Mouse (Mus musculus) gastrocnemius, adult 8-10 months (tissue): ENCODE results near the gene 4930522L14Rik. TPM values are rescaled to one million over a fixed set of nuclear protein-coding genes. Genes with fewer than 3 reads are reported as not detected.
"Not testable (repeated sequence)": the region's sequence is repeated elsewhere in the genome, so short reads cannot be mapped to it uniquely, and the experiment has no call there.

Experiments used
- DNase-seq, 2 experiments: peaks; one replicate each; pipeline ENCODE4 v3.0.0; 2022; ENCODE audit warnings: low spot score in 2 of 2
- total RNA-seq, 4 experiments: library from RNA; stranded (reverse); gene quantifications; 2 replicates each; pipeline ENCODE4 v1.2.4; 2022

4930522L14Rik gene
- 1 to 10 TPM in 2 of 4 experiments, under 1 TPM in 2; 0.56 to 1.3 (median 0.94) TPM for total RNA-seq

GRCm38 (mm10) chr5:109751391-109752071 lies at the start of gene 4930522L14Rik:
Gene 4930522L14Rik (minus strand): TSS chr5:109751886.
- DNase-seq: peak; percentile 27 to 37

DNA sequence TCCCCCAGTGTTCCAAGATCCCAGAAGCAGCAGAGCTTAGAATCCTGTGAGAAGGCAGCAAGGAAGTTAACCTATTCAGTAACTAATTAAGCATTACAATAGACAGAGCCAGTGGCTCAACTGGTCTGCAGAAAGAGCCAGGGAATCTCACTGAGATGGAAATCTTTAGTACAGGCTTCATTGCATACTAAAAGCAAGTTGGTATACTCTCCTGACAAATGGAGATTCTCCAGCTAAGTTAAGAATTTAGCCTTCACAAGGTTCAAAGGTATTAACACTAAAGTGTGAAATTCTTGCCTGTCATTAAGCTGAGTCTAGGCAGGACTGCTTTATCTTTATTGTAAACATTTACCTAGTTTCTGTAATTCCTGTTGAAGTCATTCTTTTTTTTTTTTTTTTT lies 49.8 kb upstream of the 4930522L14Rik start:
- not testable (repeated sequence) for DNase-seq

GRCm38 (mm10) chr5:109799948-109800347 lies 48.3 kb upstream of the 4930522L14Rik start:
- DNase-seq: not testable (repeated sequence)

- DNase-seq: not testable (repeated sequence)
Measured at GRCm38 (mm10) chr5:109797017-109797416, 45.3 kb upstream of the 4930522L14Rik start.

- peak; percentile 8 to 11 for DNase-seq
Measured at GRCm38 (mm10) chr5:109795967-109796652, 44.4 kb upstream of the 4930522L14Rik start.

- not testable (repeated sequence) for DNase-seq
Measured at GRCm38 (mm10) chr5:109752073-109752780, 541 bp upstream of the 4930522L14Rik start.

GRCm38 (mm10) chr5:109745081-109745480 lies 6.6 kb downstream of the 4930522L14Rik start:
- not testable (repeated sequence) for DNase-seq

GRCm38 (mm10) chr5:109717341-109717740 lies 34.3 kb downstream of the 4930522L14Rik start:
- not testable (repeated sequence) for DNase-seq

DNA sequence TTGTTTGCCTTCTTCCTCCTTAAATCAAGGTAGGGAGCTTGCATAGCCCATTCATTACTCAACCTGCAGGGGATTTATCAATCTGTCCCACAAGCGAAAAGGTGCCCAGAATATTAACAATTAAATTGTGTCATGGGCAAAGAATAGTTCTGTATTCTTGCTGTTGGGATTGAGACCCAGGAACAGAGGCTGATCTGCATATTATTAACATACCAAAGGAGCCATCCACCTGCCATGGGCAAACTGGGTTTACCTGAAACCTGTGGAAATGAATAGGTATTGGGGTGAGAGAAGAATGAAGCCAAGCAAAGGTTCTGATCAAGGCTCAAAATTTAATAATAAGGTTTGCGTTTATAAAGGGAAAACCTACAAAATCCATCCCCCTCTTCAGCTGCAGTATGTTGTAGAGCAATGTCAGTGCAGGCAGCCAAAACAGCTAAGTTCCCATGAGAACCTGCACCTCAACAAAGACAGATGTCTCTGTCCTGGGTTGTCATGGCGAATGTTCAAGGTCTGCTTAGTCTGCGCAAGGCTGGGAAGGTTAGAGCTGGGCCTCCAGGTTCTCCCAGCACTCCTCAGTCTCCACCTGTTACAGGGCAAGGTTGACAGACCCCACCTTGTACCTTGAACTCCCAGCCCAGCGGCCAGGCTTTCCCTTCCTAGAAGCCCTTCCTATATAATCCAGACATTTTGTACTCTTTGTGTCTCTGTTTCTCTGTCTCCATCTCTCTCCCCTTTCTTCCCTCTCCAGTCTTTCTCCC lies 60.3 kb downstream of the 4930522L14Rik start:
- not testable (repeated sequence) for DNase-seq

DNA sequence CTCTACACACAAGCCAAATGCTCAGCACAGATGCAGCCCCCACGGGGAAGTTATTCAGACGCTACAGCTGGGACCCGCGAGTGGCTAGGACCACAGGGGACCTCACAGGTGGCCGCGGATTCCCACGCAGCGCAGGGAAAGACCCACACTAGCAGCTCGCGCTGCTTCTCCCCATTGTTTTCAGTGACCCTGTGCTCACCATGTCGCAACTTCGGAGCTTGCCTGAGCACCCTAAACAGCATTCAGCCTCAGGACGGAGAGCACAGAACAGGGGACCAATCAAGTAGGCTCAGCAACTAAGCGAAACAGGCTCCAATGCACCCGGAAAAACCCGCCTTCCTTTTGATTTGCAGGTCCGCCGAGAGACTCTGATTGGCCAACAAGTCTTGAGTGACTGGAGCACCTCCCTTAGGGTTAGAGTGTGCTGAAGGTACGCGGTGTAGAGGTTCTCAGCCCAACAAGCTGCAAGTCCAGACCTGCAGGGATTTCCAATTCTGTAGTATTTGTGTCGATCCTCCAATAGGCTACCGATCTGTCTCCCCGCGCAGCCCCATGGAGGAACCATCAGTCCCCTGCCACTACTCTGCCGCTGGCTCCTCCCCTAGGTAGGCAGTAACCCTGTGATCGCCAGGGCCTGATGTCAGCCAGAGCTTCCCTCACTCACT lies 61.0 kb downstream of the 4930522L14Rik start, which contains the start of gene 5430403G16Rik:
Gene 5430403G16Rik, minus strand, starts transcription at position 505 of the 665 bp plus-strand sequence.
- peak; percentile 40 to 44 for DNase-seq

Other genes with a start within 250 kb of the 4930522L14Rik start
- gene Crlf2, start 192.9 kb downstream of the 4930522L14Rik start, total RNA-seq: 1 to 10 TPM; 1.9 to 2.6 (median 2.3) TPM
- gene 5430403G16Rik, start 60.8 kb downstream of the 4930522L14Rik start, total RNA-seq: under 1 TPM; 0.22 to 0.60 (median 0.36) TPM
- 1 to 10 TPM; 3.8 to 7.8 (median 5.5) TPM for gene Gm15446, start 171.5 kb upstream of the 4930522L14Rik start, total RNA-seq
- gene Zfp932, start 244.6 kb upstream of the 4930522L14Rik start, total RNA-seq: 1 to 10 TPM; 7.7 to 9.9 (median 8.6) TPM